Mouse (Mus musculus) right cerebral cortex, postnatal 25 days (tissue): ENCODE measurements at regions not wholly inside any gene's neighbourhood (a gene's known extent, or its start where the extent isn't known, plus 50 kb on each side); places are given as distances from the start of the nearest gene placed in this dataset.

Experiments used
- DNase-seq: peaks from one replicate; pipeline ENCODE4 v3.0.0; 2022

DNA sequence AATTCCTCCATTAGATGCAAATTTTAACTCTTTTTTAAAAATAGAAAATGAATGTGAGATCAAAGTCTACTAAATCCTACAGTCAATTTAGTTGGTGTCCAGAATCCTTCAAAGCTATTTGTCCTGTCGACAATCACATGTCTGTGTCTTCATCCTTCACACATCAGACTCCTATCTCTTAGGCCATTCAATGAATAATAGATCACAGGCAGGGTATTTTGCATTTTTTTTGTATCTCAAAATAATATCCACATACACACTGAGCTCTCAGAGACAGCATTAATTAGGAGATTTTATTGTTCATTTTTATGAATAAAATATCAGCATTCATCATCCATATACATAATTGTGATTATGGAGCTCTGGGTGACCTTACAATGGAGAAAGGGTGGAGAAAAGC lies 427.2 kb downstream of the Hao1 start:
- no peak for DNase-seq

GRCm38 (mm10) chr2:134107286-134107685 lies 446.9 kb downstream of the Hao1 start:
- no peak for DNase-seq

DNA sequence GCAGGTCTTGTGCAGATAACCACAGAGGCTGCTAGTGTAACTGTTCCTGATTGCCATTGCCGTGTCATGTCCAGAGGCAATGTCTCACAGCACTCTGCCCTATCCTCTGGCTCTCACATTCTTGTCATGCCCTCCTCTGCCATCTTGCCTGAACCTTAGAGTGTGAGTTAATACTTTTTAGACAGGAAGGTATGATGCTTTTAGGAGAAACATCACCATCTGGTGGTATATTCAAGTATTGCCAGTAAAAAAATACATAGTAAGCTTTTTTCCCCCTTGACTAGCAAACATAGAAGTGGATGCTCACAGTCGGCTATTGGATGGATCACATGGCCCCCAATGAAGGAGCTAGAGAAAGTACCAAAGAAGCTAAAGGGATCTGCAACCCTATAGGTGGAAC lies 465.8 kb downstream of the Hao1 start:
- DNase-seq = no peak

DNA sequence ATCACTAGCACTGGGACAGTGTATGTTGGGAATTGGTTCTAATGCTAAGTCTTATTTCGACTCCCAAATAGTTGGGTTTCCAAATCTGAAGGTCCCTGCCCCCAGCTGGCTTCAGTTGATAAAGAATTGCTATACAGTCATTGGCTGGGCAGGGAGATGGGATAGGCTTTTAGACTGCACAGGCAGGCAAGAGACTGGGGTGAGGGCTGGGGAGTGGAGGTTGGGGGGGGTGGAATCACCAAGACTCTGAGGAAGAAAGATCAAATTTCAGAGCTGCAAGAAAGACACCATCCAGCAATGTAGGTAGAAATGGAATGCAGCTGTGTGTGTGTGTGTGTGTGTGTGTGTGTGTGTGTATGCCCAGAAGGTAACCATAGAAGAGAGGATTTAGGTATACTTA lies 474.0 kb downstream of the Hao1 start:
- DNase-seq = no peak

GRCm38 (mm10) chr2:134077953-134078352 lies 476.2 kb downstream of the Hao1 start:
- peak; percentile 8 for DNase-seq

DNA sequence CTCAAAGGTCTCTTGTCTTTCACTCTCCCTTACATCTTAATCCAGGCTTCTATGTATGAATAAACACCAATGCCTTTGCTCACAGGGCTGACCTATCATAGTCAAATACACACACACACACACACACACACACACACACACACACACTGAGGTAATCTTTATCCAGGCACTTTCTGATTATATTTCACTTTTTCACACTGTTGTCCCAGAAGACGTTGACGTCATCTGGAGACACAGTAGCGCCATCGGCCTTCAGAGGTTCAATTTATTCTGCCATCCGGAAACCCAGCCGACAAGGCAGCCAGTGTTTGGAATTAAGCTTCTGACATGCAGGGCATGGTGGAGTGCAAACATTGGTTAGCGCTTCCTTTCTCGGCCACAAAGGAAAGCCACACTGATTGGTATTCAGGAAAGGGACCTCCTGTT lies 486.2 kb downstream of the Hao1 start:
- DNase-seq = no peak

- no peak for DNase-seq
Observed at GRCm38 (mm10) chr2:134067404-134067803, 486.8 kb downstream of the Hao1 start.

DNA sequence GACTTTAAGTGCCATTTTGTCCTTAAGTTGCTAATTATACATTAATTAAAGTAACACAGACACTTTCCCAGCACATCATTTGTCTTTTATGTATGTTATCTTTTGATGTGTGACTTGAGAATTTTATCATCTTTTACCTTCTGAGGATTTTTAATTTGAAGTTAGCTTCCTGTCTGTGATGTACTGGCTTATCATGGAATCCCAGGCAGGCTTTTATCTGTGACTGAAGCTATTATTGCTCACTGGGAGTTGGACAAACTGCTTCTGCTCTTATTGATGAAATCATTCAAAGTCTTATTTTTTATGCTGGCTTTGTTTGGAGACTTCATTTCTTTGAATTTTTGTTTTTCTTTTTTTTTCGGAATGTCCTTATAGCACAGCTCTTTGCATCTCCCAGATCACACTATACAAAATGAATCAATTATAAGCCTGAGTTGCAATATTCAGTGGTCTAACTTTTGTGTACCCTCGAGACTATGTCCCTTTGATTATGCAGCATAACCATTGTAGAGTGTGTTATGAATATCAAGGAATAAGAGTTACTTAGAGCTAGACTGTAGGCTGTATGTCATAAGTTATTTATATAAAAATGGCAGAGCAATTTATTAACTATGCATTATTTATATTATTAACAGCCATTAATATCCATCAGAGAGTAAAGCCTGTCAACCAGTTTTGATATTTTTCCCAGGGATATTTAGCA lies 494.1 kb downstream of the Hao1 start:
- DNase-seq = no peak

- no peak for DNase-seq
Observed at GRCm38 (mm10) chr2:134036359-134036874, 484.5 kb downstream of the Bmp2 start.

- DNase-seq = peak; percentile 11
Observed at GRCm38 (mm10) chr2:134029631-134030414, 477.9 kb downstream of the Bmp2 start.

- no peak for DNase-seq
Observed at GRCm38 (mm10) chr2:134029153-134029552, 477.2 kb downstream of the Bmp2 start.

DNA sequence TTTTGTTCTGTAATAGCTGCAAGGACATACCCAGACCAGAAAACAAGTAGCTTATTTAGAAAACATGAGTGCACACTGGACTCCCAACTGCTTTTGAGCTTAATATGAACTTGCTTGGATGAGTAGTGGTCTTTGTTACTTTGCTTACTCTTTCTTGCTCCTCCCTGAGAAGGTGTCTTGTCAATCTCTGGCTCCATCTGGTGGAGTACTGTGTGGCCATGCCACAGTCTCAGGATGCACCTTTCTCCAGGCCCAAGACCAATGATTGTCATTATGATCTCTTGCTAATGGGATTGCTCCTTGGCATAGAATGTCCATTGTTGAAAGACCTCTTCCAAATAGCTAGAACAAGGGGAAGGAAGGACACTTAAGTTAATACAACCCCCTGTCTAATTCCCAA lies 465.1 kb downstream of the Bmp2 start:
- DNase-seq = peak; percentile 20

GRCm38 (mm10) chr2:134003146-134003545 lies 451.2 kb downstream of the Bmp2 start:
- DNase-seq = no peak

DNA sequence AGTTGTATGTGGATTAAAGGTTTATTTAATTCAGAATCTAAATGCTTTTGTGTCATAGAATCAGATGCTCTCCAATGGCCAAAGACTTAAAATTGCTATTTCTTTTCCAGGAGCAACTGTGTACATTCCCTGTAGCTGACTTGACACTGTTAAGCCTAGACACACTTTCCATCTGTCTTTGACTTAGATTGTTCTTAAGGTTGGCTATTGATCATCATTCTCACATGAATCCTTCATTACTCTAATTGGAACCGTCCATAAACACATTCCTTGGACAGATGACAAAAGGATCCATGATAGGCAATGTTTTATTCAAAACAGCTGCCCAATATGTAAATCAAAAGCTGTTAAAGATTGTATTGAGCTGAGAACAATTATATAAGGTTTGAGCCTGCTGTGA lies 442.8 kb downstream of the Bmp2 start:
- no peak for DNase-seq

DNA sequence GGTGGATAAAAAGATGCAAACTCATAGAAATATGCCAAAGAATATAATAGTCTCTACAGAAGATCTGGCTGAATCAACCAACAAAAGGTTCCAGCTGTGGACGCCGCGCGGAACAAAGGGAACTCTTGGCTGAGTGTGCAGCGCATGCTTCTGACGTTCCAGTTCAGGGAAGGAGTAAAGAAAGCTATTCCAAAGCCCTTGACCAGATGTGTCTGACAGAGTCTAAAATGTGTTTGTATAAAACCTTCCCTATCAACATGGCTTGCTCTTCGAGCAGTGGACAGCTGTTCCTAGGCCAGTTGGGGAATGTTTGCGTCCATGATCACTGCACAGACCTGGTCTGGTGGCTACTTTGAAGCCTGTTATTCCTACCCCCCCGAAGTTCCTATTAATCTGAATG lies 442.4 kb downstream of the Bmp2 start:
- no peak for DNase-seq

GRCm38 (mm10) chr2:133987671-133988070 lies 435.7 kb downstream of the Bmp2 start:
- DNase-seq = no peak
